Mouse (Mus musculus) CD4-positive naive resting alpha-beta T cell, adult 76 days (primary cell): ENCODE measurements around the gene Hacl1. TPM values are rescaled to one million over a fixed set of nuclear protein-coding genes. Genes with fewer than 3 reads are reported as not detected.

Experiments used
- total RNA-seq: library from RNA; stranded (reverse); gene quantifications from one replicate; pipeline ENCODE4 v1.2.4, GENCODE M21; 2023

The Hacl1 gene
- total RNA-seq: 11.0 TPM

DNA sequence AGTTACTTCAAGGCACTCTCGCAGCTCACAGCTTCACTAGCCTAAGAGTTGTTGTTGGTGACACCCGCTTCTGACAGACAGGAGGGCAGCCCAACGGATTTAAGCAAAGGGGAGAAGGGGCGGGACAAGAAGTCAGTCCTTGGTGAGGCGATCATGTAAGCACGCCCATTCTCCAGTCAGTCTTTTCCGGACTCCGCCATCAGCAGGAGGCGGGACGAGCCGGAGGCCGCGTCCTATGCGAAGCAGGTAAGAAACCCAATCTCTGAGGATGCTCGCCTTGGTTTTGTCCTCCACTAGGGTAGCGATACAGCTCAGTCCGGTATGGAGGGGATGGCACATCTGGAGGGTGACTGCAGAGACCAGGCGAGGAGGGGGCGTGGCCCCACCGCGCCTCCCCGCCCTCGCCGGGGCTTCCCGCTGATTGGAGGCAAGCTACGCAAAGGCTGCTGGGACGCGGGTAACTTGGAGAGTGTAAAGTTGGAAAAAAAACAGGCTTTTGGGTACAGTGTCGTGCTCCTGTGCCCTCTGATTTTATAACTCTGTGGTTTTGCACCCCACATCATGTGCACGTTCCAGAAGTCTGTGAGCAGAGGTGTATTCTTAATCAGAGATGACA is at the start of gene Hacl1, which contains the start of gene Btd:
TSS of gene Hacl1 (minus strand) at position 397 of the 616 bp plus-strand sequence.
TSS of gene Btd (plus strand) at position 139 of the 616 bp plus-strand sequence.

GRCm38 (mm10) chr14:31640346-31640889 is 668 bp downstream of the Hacl1 start, which contains the start of gene Gm49387:
Gm49387 (minus strand) TSS chr14:31640878.

GRCm38 (mm10) chr14:31591243-31591642 is 49.8 kb downstream of the Hacl1 start, which contains the start of gene Colq:
Colq (minus strand) TSS chr14:31591343.

Other genes with a start within 250 kb of the Hacl1 start
- 74.8 TPM for gene Sh3bp5, start 205.2 kb downstream of the Hacl1 start, total RNA-seq
- 43.0 TPM for gene Eaf1, start 146.9 kb downstream of the Hacl1 start, total RNA-seq
- 46.8 TPM for gene Mettl6, start 146.2 kb downstream of the Hacl1 start, total RNA-seq
- 1.1 TPM for gene Colq, start 49.9 kb downstream of the Hacl1 start, total RNA-seq
- gene Gm49387, start 408 bp downstream of the Hacl1 start, total RNA-seq: not detected
- gene Btd, start 258 bp downstream of the Hacl1 start, total RNA-seq: 8.3 TPM
- 36.9 TPM for gene Ankrd28, start 189.4 kb upstream of the Hacl1 start, total RNA-seq